Mouse (Mus musculus) heart, adult 2 months (tissue): ENCODE data around the gene Sgce.

ENCODE experiments used
- CTCF ChIP-seq: fragments of 200-600 bp; IDR thresholded peaks from 2 replicates; pipeline ENCODE4 v1.8.1; 2022; ENCODE audit warnings: antibody characterized with exemption, mild to moderate bottlenecking, moderate library complexity
- POLR2A ChIP-seq: fragments of 200-500 bp; IDR thresholded peaks from 2 replicates; pipeline ENCODE4 v1.6.1; 2011; ENCODE audit warnings: mild to moderate bottlenecking, low read depth, low read length, control low read depth; ENCODE audit not compliant: insufficient read depth

DNA sequence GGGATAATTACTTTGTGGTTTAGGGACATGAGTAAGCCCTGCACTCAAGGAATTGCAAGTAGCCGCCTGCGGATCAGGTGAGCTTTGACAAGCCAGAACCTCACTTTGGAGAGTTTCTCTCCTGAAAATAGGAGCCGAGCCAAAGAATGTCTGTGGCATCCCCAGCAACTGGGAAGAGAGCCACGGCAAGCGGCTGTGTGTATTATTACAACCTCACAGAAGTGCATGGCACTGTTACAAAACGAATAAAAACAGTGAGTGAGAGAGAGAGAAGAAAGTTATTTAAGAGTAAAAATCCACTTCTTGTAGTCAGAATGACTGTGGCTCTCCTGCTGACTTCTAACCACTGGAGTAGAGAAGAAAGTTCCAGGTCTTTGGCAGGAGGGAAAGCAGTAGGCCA lies 6.5 kb downstream of the Sgce start:
- peak; percentile 38 for TF ChIP-seq CTCF
- no peak for TF ChIP-seq POLR2A
